Mouse (Mus musculus) liver, embryonic 14.5 days (tissue): ENCODE results near the gene Ctsk. TPM values are rescaled to one million over a fixed set of nuclear protein-coding genes. Genes with fewer than 3 reads are reported as not detected.

ENCODE experiments used
- ATAC-seq: fragments of 200-750 bp; cut with Nextera tagmentation; 2 replicates; pipeline ENCODE4 v1.8.0; 2017; ENCODE audit warnings: moderate number of reproducible peaks, mild to moderate bottlenecking, moderate library complexity; ENCODE audit not compliant: insufficient read depth
- DNase-seq, 3 experiments: peaks; one replicate each; pipeline ENCODE4 v3.0.0-alpha.2; 2012 to 2013; ENCODE audit warnings: low read depth in 3 of 3, low spot score in 3 of 3
- H3K27ac ChIP-seq: fragments of 300-500 bp; sonication (generic); 2 replicates; pipeline ENCODE4 v1.5.1; 2014; ENCODE audit warnings: moderate library complexity, mild to moderate bottlenecking, control low read depth, inconsistent platforms
- H3K27me3 ChIP-seq: fragments of 300-500 bp; sonication (generic); 2 replicates; pipeline ENCODE4 v1.6.1; 2014; ENCODE audit warnings: mild to moderate bottlenecking, low read length, moderate library complexity; ENCODE audit not compliant: control insufficient read depth, insufficient read depth
- H3K36me3 ChIP-seq: fragments of 300-500 bp; sonication (generic); replicated peaks from 2 replicates; pipeline ENCODE4 v1.6.1; 2014; ENCODE audit warnings: low read depth; ENCODE audit not compliant: control insufficient read depth, insufficient read depth
- H3K4me1 ChIP-seq, 2 experiments: fragments of 200-500 bp in 1 of 2; fragments of 300-500 bp in 1 of 2; sonication (generic) in 1 of 2; replicated peaks; 2 replicates each; pipeline ENCODE4 v1.6.1; 2012 to 2014; ENCODE audit warnings: antibody characterized with exemption in 1 of 2, inconsistent platforms in 1 of 2, low read length in 1 of 2; ENCODE audit not compliant: control insufficient read depth in 2 of 2, insufficient read depth in 2 of 2
- H3K4me2 ChIP-seq: fragments of 300-500 bp; sonication (generic); 2 replicates; pipeline ENCODE4 v1.6.1; 2014; ENCODE audit warnings: low read depth, mild to moderate bottlenecking, control low read depth, moderate library complexity
- H3K4me3 ChIP-seq, 2 experiments: fragments of 200-500 bp in 1 of 2; fragments of 300-500 bp in 1 of 2; sonication (generic) in 1 of 2; 2 replicates each; pipeline ENCODE4 v1.5.1; 2012 to 2014; ENCODE audit warnings: low read depth in 2 of 2, low read length in 2 of 2, mild to moderate bottlenecking in 2 of 2, control low read depth in 1 of 2, inconsistent platforms in 1 of 2, moderate library complexity in 1 of 2; ENCODE audit not compliant: insufficient read depth in 1 of 2
- H3K9ac ChIP-seq: fragments of 300-500 bp; sonication (generic); replicated peaks from 2 replicates; pipeline ENCODE4 v1.6.1; 2014; ENCODE audit warnings: mild to moderate bottlenecking, control low read depth, moderate library complexity
- H3K9me3 ChIP-seq: fragments of 300-500 bp; sonication (generic); 2 replicates; pipeline ENCODE4 v1.6.1; 2016; ENCODE audit warnings: low read length, mixed read lengths; ENCODE audit not compliant: control insufficient read depth
- CTCF ChIP-seq: IDR thresholded peaks from 2 replicates; pipeline ENCODE4 v1.5.1; 2016; ENCODE audit warnings: antibody characterized with exemption, low read depth, control low read depth
- EP300 ChIP-seq: IDR thresholded peaks from 2 replicates; pipeline ENCODE4 v1.6.1; 2016; ENCODE audit warnings: antibody characterized with exemption, low read depth
- WGBS: fragments of 180-500 bp; shearing (Covaris S2); extraction: QIAGEN DNeasy Blood & Tissue Kit; methylation state at CpG from one replicate; pipeline ENCODE4 v1.1.7; 2014; ENCODE audit not compliant: insufficient replicate concordance; 5-methylcytosine and 5-hydroxymethylcytosine counted together
- polyA plus RNA-seq, 2 experiments: library from polyadenylated mRNA; depleted of rRNA in 1 of 2; stranded (reverse) in 1 of 2; unstranded in 1 of 2; fragments of >200 nt; fragmentation: Nextera tagmentation in 1 of 2; extraction: Ambion mirVana in 1 of 2; gene quantifications; 2 replicates each; pipeline versions ENCODE4 v1.2.1 to v1.2.3; 2012 to 2014

Ctsk gene
- polyA plus RNA-seq (2012; rRNA removed) (0.54 and 0.92 TPM in 2 replicates), polyA plus RNA-seq (2014; fragmentation: Nextera tagmentation; extraction: Ambion mirVana) (1.1 and 1.3 TPM in 2 replicates)

DNA sequence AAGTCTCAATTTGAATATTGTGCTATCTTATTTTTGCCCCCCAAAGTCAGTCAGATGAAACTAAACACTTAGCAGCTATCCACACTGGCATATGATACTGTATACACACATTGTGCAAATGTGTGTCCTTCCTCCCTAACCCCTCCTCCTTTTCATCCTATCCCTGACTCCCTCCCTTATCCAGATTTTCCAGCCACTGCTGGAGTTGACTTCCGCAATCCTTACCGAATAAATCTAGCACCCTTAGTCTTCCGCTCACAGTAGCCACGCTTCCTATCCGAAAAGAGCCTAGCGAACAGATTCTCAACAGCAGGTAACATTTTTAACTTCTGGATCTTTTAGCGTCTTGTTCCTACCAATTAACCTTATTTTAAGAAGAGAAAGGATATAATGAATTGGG lies at the start of gene Ctsk:
Gene Ctsk, plus strand, starts transcription at position 233 of the 400 bp plus-strand sequence.
- H3K27me3 ChIP-seq: no peaks in the 10 kb centered on the region
- H3K27ac ChIP-seq: no peak within 1 kb of the TSS
- no peaks in the 10 kb centered on the region for H3K4me1 ChIP-seq
- H3K4me2 ChIP-seq: no peak within 1 kb of the TSS
- no peak for ATAC-seq
- 88% methylated on average over 7 of the region's 7 CpGs for WGBS
- H3K4me3 ChIP-seq: no peak within 1 kb of the TSS
- no peak for TF ChIP-seq CTCF
- no peak for TF ChIP-seq EP300
- no peaks in the 10 kb centered on the region for H3K9me3 ChIP-seq
- DNase-seq: no peak
- peaks cover 19% of the 10 kb centered on the region for H3K36me3 ChIP-seq
- no peak within 1 kb of the TSS for H3K9ac ChIP-seq

DNA sequence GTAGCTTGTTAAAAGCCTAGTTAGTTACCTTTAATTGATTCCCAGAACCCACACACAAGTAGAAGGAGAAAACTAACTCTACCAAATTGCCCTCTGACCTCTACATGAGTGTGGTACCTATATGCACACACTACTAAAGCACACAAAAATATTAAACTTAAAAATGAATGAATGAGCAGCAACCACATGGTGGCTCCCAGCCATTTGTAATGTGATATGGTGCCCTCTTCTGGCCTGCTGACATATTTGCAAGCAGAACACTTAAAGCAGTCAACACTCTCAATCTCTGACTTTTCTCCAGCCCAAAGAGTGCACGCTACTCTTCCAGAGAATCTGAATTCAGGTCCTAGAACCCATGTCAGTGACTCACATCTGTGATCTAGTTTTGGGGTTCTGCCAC lies 48.6 kb upstream of the Ctsk start:
- H3K4me3 ChIP-seq: no peak overlapping the region
- TF ChIP-seq CTCF (peak; percentile 87), EP300 (no peak)
- ATAC-seq (peak; percentile 52), DNase-seq (peak in 2 of 3 experiments; percentile 22 to 49)
- H3K4me2 ChIP-seq: no peak overlapping the region
- no peaks in the 10 kb centered on the region for H3K4me1 ChIP-seq
- H3K27me3 ChIP-seq: no peaks in the 10 kb centered on the region
- no peak overlapping the region for H3K27ac ChIP-seq
- H3K9me3 ChIP-seq: no peaks in the 10 kb centered on the region
- H3K9ac ChIP-seq: no peak overlapping the region
- WGBS: 35% methylated on average over 1 of the region's 1 CpGs
- peaks cover 15% of the 10 kb centered on the region for H3K36me3 ChIP-seq

DNA sequence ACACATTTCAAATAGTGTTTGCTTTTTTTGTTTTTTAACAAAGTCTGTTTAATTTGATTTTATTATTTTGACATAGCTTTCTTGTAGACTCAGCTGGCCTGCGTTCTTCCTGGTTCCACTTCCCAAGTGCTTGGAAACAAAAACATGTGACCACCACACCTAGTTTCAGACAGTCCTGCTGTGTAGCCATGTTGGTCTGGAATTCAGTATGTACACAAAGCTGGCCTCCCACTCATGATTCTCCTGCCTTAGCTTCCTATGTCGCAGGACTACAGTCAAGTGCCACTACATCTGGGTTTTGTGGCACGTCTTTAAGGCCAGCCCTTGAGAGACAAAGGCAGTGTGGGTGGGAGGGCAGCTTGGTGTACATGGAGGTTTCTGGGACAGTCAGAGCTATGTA lies 48.1 kb upstream of the Ctsk start:
- no peak overlapping the region for H3K4me3 ChIP-seq
- TF ChIP-seq EP300 (no peak), CTCF (no peak)
- peaks cover 15% of the 10 kb centered on the region for H3K36me3 ChIP-seq
- ATAC-seq: no peak
- no peaks in the 10 kb centered on the region for H3K4me1 ChIP-seq
- H3K4me2 ChIP-seq: no peak overlapping the region
- H3K9ac ChIP-seq: no peak overlapping the region
- H3K9me3 ChIP-seq: no peaks in the 10 kb centered on the region
- H3K27ac ChIP-seq: no peak overlapping the region
- WGBS: 95% methylated on average over 3 of the region's 3 CpGs
- H3K27me3 ChIP-seq: no peaks in the 10 kb centered on the region
- no peak for DNase-seq

- no peaks in the 10 kb centered on the region for H3K27me3 ChIP-seq
- H3K4me2 ChIP-seq: no peak overlapping the region
- DNase-seq (no peak), ATAC-seq (no peak)
- WGBS: 74% methylated on average over 5 of the region's 5 CpGs
- TF ChIP-seq EP300 (no peak), CTCF (no peak)
- peaks cover 0 to 5% of the 10 kb centered on the region in 2 experiments; a peak in 1 of 4 replicates for H3K4me1 ChIP-seq
- no peak overlapping the region for H3K27ac ChIP-seq
- peaks cover 4% of the 10 kb centered on the region for H3K36me3 ChIP-seq
- H3K9me3 ChIP-seq: no peaks in the 10 kb centered on the region
- no peak overlapping the region for H3K4me3 ChIP-seq
- H3K9ac ChIP-seq: no peak overlapping the region
Observed at GRCm38 (mm10) chr3:95456367-95456766, 42.7 kb upstream of the Ctsk start.

DNA sequence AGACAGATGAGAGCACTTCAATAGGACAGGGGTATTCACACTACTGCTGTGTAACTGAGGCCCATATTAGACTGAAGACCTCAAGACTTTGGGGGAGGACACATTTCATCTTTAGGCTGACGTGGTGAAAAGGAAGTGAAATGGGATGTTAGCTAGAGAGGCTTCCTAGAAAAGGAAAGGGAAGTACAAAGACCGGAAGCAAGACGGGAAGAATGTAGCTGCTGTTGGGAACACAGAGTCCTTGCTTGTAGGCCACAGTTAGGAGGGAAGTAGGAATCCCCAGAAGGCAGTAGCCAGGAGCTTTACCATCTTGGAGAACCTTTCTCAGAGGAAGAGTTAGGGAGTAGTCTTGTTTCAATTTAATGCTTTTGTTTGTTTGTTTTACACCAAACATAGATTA lies 41.3 kb upstream of the Ctsk start:
- H3K4me3 ChIP-seq: no peak overlapping the region
- H3K4me1 ChIP-seq: peaks cover 0 to 5% of the 10 kb centered on the region in 2 experiments; a peak in 1 of 4 replicates
- no peak overlapping the region for H3K27ac ChIP-seq
- H3K9me3 ChIP-seq: no peaks in the 10 kb centered on the region
- H3K27me3 ChIP-seq: no peaks in the 10 kb centered on the region
- no peak for TF ChIP-seq EP300
- TF ChIP-seq CTCF: no peak
- no peak overlapping the region for H3K4me2 ChIP-seq
- DNase-seq (no peak), ATAC-seq (no peak)
- H3K9ac ChIP-seq: no peak overlapping the region
- 48% methylated on average over 3 of the region's 3 CpGs for WGBS
- peaks cover 4% of the 10 kb centered on the region for H3K36me3 ChIP-seq
